ENCODE assay signal across 25 mouse cellular contexts in the genomic region with DNA sequence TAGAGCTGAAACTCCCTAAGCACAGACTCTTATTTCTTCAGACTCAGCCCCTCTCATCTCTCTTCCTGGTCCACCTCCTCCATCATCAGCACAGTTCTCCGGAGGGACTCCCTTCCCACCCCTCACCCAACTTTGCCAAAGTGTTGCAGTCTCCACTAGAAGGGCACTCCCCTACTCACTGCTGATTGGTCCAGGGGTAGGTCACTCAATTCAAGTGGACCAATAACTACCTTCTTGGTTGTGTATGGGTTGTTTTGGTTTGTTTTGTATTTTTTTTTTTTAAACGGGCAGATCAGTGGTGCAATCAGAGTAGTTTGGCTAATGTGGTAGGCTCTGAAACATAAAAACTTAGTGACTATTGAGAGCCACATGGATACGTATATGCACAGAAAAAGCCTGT.
A peak's percentile ranks its signal among the peaks of the same experiment; 100 is the strongest.
DNase-seq lines count a peak whose midpoint lies in the region; ATAC-seq and TF ChIP-seq lines count a peak whose summit lies in the region.
"Had no signal": no experiment of that assay in that cellular context is flagged by ENCODE, and none has a peak within 500 bp of the region (broad histone marks: within the 10 kb centered on the region; RNA-seq: fewer than 3 reads in every experiment).

No protein-coding gene starts in this region.

- no peak for TF ChIP-seq POLR2A in brain, embryonic 14.5 days (IDR thresholded peaks at IDR 0.05; ENCODE audit: borderline replicate concordance, extremely low read depth, insufficient read depth, insufficient read length, poor library complexity, severe bottlenecking)

- intact Hi-C loops in gastrocnemius, postnatal 36 days (cut with DNase I) = no loop called here

- no peak overlapping the region for H3K4me3 ChIP-seq in midbrain, embryonic 11.5 days (ENCODE audit: low read depth, low read length)
- H3K4me3 ChIP-seq in midbrain, embryonic 14.5 days (replicated peaks; ENCODE audit: low read depth, low read length) = no peak overlapping the region
- H3K4me3 ChIP-seq: forebrain, embryonic 10.5 days; heart, embryonic 15.5 days; hindbrain, embryonic 15.5 days; liver, embryonic 13.5 days; midbrain, embryonic 15.5 days; stomach, embryonic 15.5 days had no signal

- peak; percentile 13 for DNase-seq in adrenal gland, postnatal 14 days
- DNase-seq in adrenal gland, postnatal 4 days (ENCODE audit: low spot score in 2 of 2) = no peak
- DNase-seq in midbrain, embryonic 11.5 days (ENCODE audit: low spot score, missing footprints) = peak; percentile 68
- DNase-seq in midbrain, embryonic 14.5 days = no peak
- DNase-seq in A20 (ENCODE audit: low read depth, low spot score) = peak; percentile 13
- peak; percentile 34 for DNase-seq in brain, embryonic 14.5 days (ENCODE audit: low read depth)
- DNase-seq in gastrocnemius, postnatal 36 days = no peak
- no peak for DNase-seq in adrenal gland, adult 18-20 months (ENCODE audit: low spot score in 2 of 2)
- DNase-seq: adrenal gland, postnatal 10 days; cerebellum, adult 9-11 months; gastrocnemius, postnatal 25 days; heart, postnatal 4 days; kidney, postnatal 25 days; liver, embryonic 13.5 days; lung, adult 2 months; lung, postnatal 14 days had no signal

- no peaks in the 10 kb centered on the region for H3K27me3 ChIP-seq in midbrain, embryonic 11.5 days (ENCODE audit: control insufficient read depth, insufficient read depth, low read length)
- no peaks in the 10 kb centered on the region for H3K27me3 ChIP-seq in midbrain, embryonic 14.5 days (ENCODE audit: control insufficient read depth, insufficient read depth, low read length)
- H3K27me3 ChIP-seq: heart, embryonic 15.5 days; hindbrain, embryonic 15.5 days; liver, embryonic 13.5 days; midbrain, embryonic 15.5 days; stomach, embryonic 15.5 days had no signal

- H3K27ac ChIP-seq in midbrain, embryonic 11.5 days (ENCODE audit: low read depth, low read length) = no peak overlapping the region
- H3K27ac ChIP-seq in midbrain, embryonic 14.5 days (replicated peaks; ENCODE audit: low read depth, low read length) = no peak overlapping the region
- H3K27ac ChIP-seq: forebrain, embryonic 10.5 days; heart, embryonic 15.5 days; hindbrain, embryonic 15.5 days; liver, embryonic 13.5 days; midbrain, embryonic 15.5 days; stomach, embryonic 15.5 days had no signal

- WGBS in midbrain, embryonic 11.5 days = 53% methylated on average over 3 of the region's 3 CpGs
- 50% methylated on average over 3 of the region's 3 CpGs for WGBS in midbrain, embryonic 14.5 days

- no peak overlapping the region for H3K9ac ChIP-seq in midbrain, embryonic 11.5 days (ENCODE audit: low read length)
- no peak overlapping the region for H3K9ac ChIP-seq in midbrain, embryonic 14.5 days (replicated peaks; ENCODE audit: low read length)
- H3K9ac ChIP-seq: heart, embryonic 15.5 days; hindbrain, embryonic 15.5 days; liver, embryonic 13.5 days; midbrain, embryonic 15.5 days; stomach, embryonic 15.5 days had no signal

- no peaks in the 10 kb centered on the region for H3K9me3 ChIP-seq in midbrain, embryonic 11.5 days (ENCODE audit: control insufficient read depth, low read length)
- H3K9me3 ChIP-seq in midbrain, embryonic 14.5 days (ENCODE audit: control insufficient read depth, low read length) = no peaks in the 10 kb centered on the region
- H3K9me3 ChIP-seq: forebrain, embryonic 10.5 days; heart, embryonic 15.5 days; hindbrain, embryonic 15.5 days; liver, embryonic 13.5 days; midbrain, embryonic 15.5 days; stomach, embryonic 15.5 days had no signal

- H3K4me2 ChIP-seq in midbrain, embryonic 11.5 days = no peak overlapping the region
- no peak overlapping the region for H3K4me2 ChIP-seq in midbrain, embryonic 14.5 days (ENCODE audit: low read length)
- H3K4me2 ChIP-seq: heart, embryonic 15.5 days; hindbrain, embryonic 15.5 days; liver, embryonic 13.5 days; midbrain, embryonic 15.5 days; stomach, embryonic 15.5 days had no signal

- TF ChIP-seq CTCF in brain, embryonic 14.5 days (IDR thresholded peaks at IDR 0.05; ENCODE audit: borderline replicate concordance, extremely low read depth, insufficient read depth, insufficient read length) = no peak

- ATAC-seq in midbrain, embryonic 11.5 days (ENCODE audit: low FRiP score) = no peak
- ATAC-seq in midbrain, embryonic 14.5 days (ENCODE audit: low FRiP score, low TSS enrichment) = no peak
- ATAC-seq: activated CD4-positive, CD25-positive, alpha-beta regulatory T cell, adult 4 months; intestine, postnatal 0 days; midbrain, embryonic 15.5 days; Patski had no signal

- H3K4me1 ChIP-seq in midbrain, embryonic 11.5 days (ENCODE audit: control insufficient read depth, insufficient read depth, low read length) = no peaks in the 10 kb centered on the region
- peaks cover 8% of the 10 kb centered on the region; the same call in 1 of the 2 replicates for H3K4me1 ChIP-seq in midbrain, embryonic 14.5 days (ENCODE audit: control insufficient read depth, insufficient read depth, low read length)
- H3K4me1 ChIP-seq: forebrain, embryonic 10.5 days; heart, embryonic 15.5 days; liver, embryonic 13.5 days; stomach, embryonic 15.5 days had no signal

- no peaks in the 10 kb centered on the region for H3K36me3 ChIP-seq in midbrain, embryonic 11.5 days (ENCODE audit: control insufficient read depth, insufficient read depth, low read length)
- no peaks in the 10 kb centered on the region for H3K36me3 ChIP-seq in midbrain, embryonic 14.5 days (ENCODE audit: control insufficient read depth, insufficient read depth, low read length)
- H3K36me3 ChIP-seq: forebrain, embryonic 10.5 days; G1E; heart, embryonic 15.5 days; hindbrain, embryonic 15.5 days; liver, embryonic 13.5 days; midbrain, embryonic 15.5 days; stomach, embryonic 15.5 days had no signal

Comparison
In these comparisons a context has a peak if more than half of its experiments do, and no peak if none do; other contexts are left out.
1. DNase-seq: peak in adrenal gland, postnatal 14 days (single experiment), midbrain, embryonic 11.5 days (single experiment), A20 (single experiment) and brain, embryonic 14.5 days (single experiment); none in adrenal gland, postnatal 4 days (0 of 2), midbrain, embryonic 14.5 days (single experiment), gastrocnemius, postnatal 36 days (0 of 2) and adrenal gland, adult 18-20 months (0 of 2).